Mouse (Mus musculus) bone marrow macrophage, adult 2 months (primary cell): ENCODE measurements around the gene Slc48a1.

ENCODE experiments used
- CTCF ChIP-seq: IDR thresholded peaks from 2 replicates; pipeline ENCODE4 v1.5.1; 2012; ENCODE audit warnings: low read depth, mild to moderate bottlenecking, low read length, moderate library complexity
- POLR2A ChIP-seq: IDR thresholded peaks from 2 replicates; pipeline ENCODE4 v1.6.1; 2012; ENCODE audit warnings: mild to moderate bottlenecking, low read depth, low read length, borderline replicate concordance

DNA sequence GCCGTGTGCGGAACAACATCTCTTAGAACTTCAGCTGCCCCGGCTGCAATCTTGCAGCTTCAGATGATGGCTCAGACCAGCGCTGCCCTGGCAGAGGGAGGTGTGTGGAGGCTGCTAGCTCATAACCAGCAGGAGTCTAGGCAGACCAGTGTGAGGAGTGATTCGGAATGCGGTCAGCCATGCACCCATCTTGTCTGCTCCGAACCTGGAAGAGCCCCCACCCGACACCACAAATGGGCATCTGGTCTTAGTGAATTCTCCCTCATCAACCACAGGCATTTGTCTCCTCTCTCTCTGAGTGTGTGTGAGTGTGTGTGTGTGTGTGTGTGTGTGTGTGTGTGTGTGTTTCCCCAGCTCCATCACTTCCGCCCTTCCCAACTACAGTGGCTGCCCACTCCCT, 41.6 kb downstream of the Slc48a1 start:
- TF ChIP-seq POLR2A: no peak
- no peak for TF ChIP-seq CTCF
